Mouse (Mus musculus) heart, embryonic 14.5 days (tissue): ENCODE data around the gene Cdc42bpb. TPM values are rescaled to one million over a fixed set of nuclear protein-coding genes. Genes with fewer than 3 reads are reported as not detected.
A peak's percentile ranks its signal among the peaks of the same experiment; 100 is the strongest.

ENCODE experiments used
- ATAC-seq: fragments of 200-750 bp; cut with Nextera tagmentation; 2 replicates; pipeline ENCODE4 v1.8.0; 2017; ENCODE audit warnings: low read depth, moderate TSS enrichment; ENCODE audit not compliant: insufficient number of reproducible peaks, insufficient read depth, low FRiP score
- H3K27ac ChIP-seq, 2 experiments: fragments of 200-500 bp in 1 of 2; fragments of 300-500 bp in 1 of 2; sonication (generic) in 1 of 2; replicated peaks in 1 of 2; 2 replicates each; pipeline ENCODE4 v1.5.1; 2012 to 2014; ENCODE audit warnings: low read depth in 2 of 2, low read length in 2 of 2, control low read depth in 1 of 2, mild to moderate bottlenecking in 1 of 2, mixed read lengths in 1 of 2; ENCODE audit not compliant: control insufficient read depth in 1 of 2, insufficient read depth in 1 of 2
- H3K27me3 ChIP-seq: fragments of 300-500 bp; sonication (generic); 2 replicates; pipeline ENCODE4 v1.6.1; 2014; ENCODE audit warnings: mild to moderate bottlenecking, low read length, control low read depth; ENCODE audit not compliant: control insufficient read depth, insufficient read depth
- H3K36me3 ChIP-seq: fragments of 300-500 bp; sonication (generic); 2 replicates; pipeline ENCODE4 v1.6.1; 2014; ENCODE audit warnings: mild to moderate bottlenecking, control low read depth, low read length, mixed read lengths; ENCODE audit not compliant: control insufficient read depth, insufficient read depth
- H3K4me1 ChIP-seq, 2 experiments: fragments of 200-500 bp in 1 of 2; fragments of 300-500 bp in 1 of 2; sonication (generic) in 1 of 2; 2 replicates each; pipeline ENCODE4 v1.6.1; 2012 to 2014; ENCODE audit warnings: low read length in 2 of 2, control low read depth in 1 of 2, mixed read lengths in 1 of 2; ENCODE audit not compliant: control insufficient read depth in 2 of 2, insufficient read depth in 2 of 2
- H3K4me2 ChIP-seq: fragments of 300-500 bp; sonication (generic); 2 replicates; pipeline ENCODE4 v1.6.1; 2014; ENCODE audit warnings: mild to moderate bottlenecking, low read length
- H3K4me3 ChIP-seq, 2 experiments: fragments of 200-500 bp in 1 of 2; fragments of 300-500 bp in 1 of 2; sonication (generic) in 1 of 2; 2 replicates each; pipeline ENCODE4 v1.5.1; 2012 to 2014; ENCODE audit warnings: low read length in 2 of 2, mild to moderate bottlenecking in 2 of 2, control low read depth in 1 of 2, low read depth in 1 of 2, moderate library complexity in 1 of 2; ENCODE audit not compliant: control insufficient read depth in 1 of 2, insufficient read depth in 1 of 2
- H3K9ac ChIP-seq: fragments of 300-500 bp; sonication (generic); 2 replicates; pipeline ENCODE4 v1.6.1; 2014; ENCODE audit warnings: mild to moderate bottlenecking, low read length
- H3K9me3 ChIP-seq: fragments of 300-500 bp; sonication (generic); 2 replicates; pipeline ENCODE4 v1.6.1; 2016; ENCODE audit warnings: low read length, control low read depth; ENCODE audit not compliant: control insufficient read depth
- WGBS: fragments of 180-500 bp; shearing (Covaris S2); extraction: QIAGEN DNeasy Blood & Tissue Kit; methylation state at CpG from one replicate; pipeline ENCODE4 v1.1.7; 2014; 5-methylcytosine and 5-hydroxymethylcytosine counted together
- polyA plus RNA-seq: library from polyadenylated mRNA; unstranded; fragments of >200 nt; fragmentation: Nextera tagmentation; extraction: Ambion mirVana; gene quantifications from 2 replicates; pipeline ENCODE4 v1.2.1, GENCODE M21; 2014

The Cdc42bpb gene
- polyA plus RNA-seq, 1 experiment from 2014 or later: 28.9 TPM

- H3K27me3 ChIP-seq: no peaks in the 10 kb centered on the region
- H3K4me3 ChIP-seq: no peak overlapping the region
- ATAC-seq: no peak
- H3K4me1 ChIP-seq: peaks cover 5 to 24% of the 10 kb centered on the region in 2 experiments
- peak overlapping the region; percentile 62 for H3K4me2 ChIP-seq
- 0 out of 2 replicates have a peak, but pooled peaks cover 4% of the 10 kb centered on the region for H3K36me3 ChIP-seq
- no peak overlapping the region for H3K27ac ChIP-seq
- H3K9me3 ChIP-seq: no peaks in the 10 kb centered on the region
- 74% methylated on average over 12 of the region's 12 CpGs for WGBS
- H3K9ac ChIP-seq: peak overlapping the region; percentile 95
These were observed 1.3 kb upstream of the Cdc42bpb start for GRCm38 (mm10) chr12:111378812-111379211.

GRCm38 (mm10) chr12:111377986-111378490 is 520 bp upstream of the Cdc42bpb start:
- Histone ChIP-seq H3K9me3 (no peaks in the 10 kb centered on the region), H3K27me3 (no peaks in the 10 kb centered on the region), H3K4me3 (peak overlapping the region; percentile 94 to 98), H3K4me1 (peaks cover 5 to 30% of the 10 kb centered on the region in 2 experiments), H3K27ac (peak overlapping the region; percentile 90 to 96), H3K36me3 (0 out of 2 replicates have a peak, but pooled peaks cover 5% of the 10 kb centered on the region), H3K9ac (peak overlapping the region; percentile 95), H3K4me2 (peak overlapping the region; percentile 62)
- WGBS: under 1% methylated on average over 32 of the region's 32 CpGs
- no peak; the same call in 1 of the 2 replicates for ATAC-seq

DNA sequence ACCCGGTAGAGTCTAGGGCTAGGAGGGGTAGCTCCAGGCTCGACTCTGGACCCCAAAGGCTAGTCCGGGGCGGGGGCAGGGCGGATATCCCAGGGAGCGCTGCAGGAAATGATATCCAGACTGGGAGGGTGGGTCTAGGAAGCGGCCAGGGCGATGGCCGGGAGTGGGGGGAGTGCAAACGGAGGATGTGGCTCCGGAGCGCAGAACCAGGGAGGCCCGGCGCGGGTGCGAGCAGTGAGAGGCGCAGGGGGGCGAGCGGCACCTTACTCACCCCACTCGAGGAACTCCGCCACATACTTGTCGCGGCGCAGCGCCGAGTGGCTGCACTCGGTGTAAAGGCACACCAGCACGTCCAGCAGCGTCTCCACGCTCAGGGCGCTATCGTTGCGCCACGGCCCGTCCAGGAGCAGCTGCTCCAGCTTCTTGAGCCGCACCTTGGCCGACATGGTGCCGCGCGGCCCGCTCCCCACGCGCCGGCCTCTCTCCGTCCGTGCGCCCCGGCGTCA is 639 bp downstream of the Cdc42bpb start:
- 0 out of 2 replicates have a peak, but pooled peaks cover 5% of the 10 kb centered on the region for H3K36me3 ChIP-seq
- H3K9me3 ChIP-seq: no peaks in the 10 kb centered on the region
- H3K4me2 ChIP-seq: peak overlapping the region; percentile 71
- peak overlapping the region; percentile 94 to 98 for H3K4me3 ChIP-seq
- H3K27me3 ChIP-seq: no peaks in the 10 kb centered on the region
- H3K27ac ChIP-seq: peak overlapping the region; percentile 82 to 96
- peaks cover 5 to 32% of the 10 kb centered on the region in 2 experiments for H3K4me1 ChIP-seq
- peak overlapping the region; percentile 95 for H3K9ac ChIP-seq
- peak; percentile 49 for ATAC-seq
- under 1% methylated on average over 39 of the region's 49 CpGs for WGBS

DNA sequence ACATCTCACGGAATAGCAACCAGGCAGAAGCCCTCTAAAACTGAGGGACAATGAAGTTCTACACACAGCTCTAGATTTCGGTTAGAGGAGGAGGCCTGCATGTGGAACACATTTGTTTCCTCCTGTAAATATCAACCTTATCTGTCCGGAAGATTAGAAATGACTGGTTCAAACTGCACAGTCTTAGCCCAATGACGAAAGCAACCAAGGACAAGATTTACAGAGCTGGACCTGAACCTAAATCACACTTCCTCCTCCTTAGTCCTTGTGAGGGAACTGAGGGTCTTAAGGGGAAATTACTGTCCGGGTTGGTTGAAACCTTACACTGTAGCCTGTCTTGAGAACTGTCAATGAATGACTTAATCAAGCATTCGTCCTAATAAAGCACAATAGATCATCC is 1.5 kb downstream of the Cdc42bpb start:
- Histone ChIP-seq H3K9ac (peak overlapping the region; percentile 95), H3K4me1 (peaks cover 6 to 39% of the 10 kb centered on the region in 2 experiments), H3K4me2 (peak overlapping the region; percentile 71), H3K4me3 (peak overlapping the region; percentile 94 to 98), H3K9me3 (no peaks in the 10 kb centered on the region), H3K36me3 (0 out of 2 replicates have a peak, but pooled peaks cover 5% of the 10 kb centered on the region), H3K27me3 (no peaks in the 10 kb centered on the region), H3K27ac (peak overlapping the region; percentile 57 to 96)
- ATAC-seq: no peak
- 9% methylated on average over 6 of the region's 6 CpGs for WGBS

- 42% methylated on average over 12 of the region's 12 CpGs for WGBS
- Histone ChIP-seq H3K27ac (peak overlapping the region; percentile 57 to 96; a peak in 3 of 4 replicates), H3K4me2 (peak overlapping the region; percentile 71), H3K4me3 (peak overlapping the region; percentile 94 to 98), H3K9me3 (no peaks in the 10 kb centered on the region), H3K4me1 (peaks cover 8 to 42% of the 10 kb centered on the region in 2 experiments), H3K9ac (peak overlapping the region; percentile 95), H3K36me3 (0 out of 2 replicates have a peak, but pooled peaks cover 5% of the 10 kb centered on the region), H3K27me3 (no peaks in the 10 kb centered on the region)
- no peak for ATAC-seq
These were observed 2.0 kb downstream of the Cdc42bpb start for GRCm38 (mm10) chr12:111375559-111375958.

- no peaks in the 10 kb centered on the region for H3K9me3 ChIP-seq
- peaks cover 12 to 48% of the 10 kb centered on the region in 2 experiments for H3K4me1 ChIP-seq
- peak overlapping the region; percentile 71 for H3K4me2 ChIP-seq
- 0 out of 2 replicates have a peak, but pooled peaks cover 5% of the 10 kb centered on the region for H3K36me3 ChIP-seq
- peak overlapping the region; percentile 8 to 94; a peak in 3 of 4 replicates for H3K4me3 ChIP-seq
- H3K9ac ChIP-seq: peak overlapping the region; percentile 95
- 0 out of 4 replicates have a peak overlapping the region, but pooled peaks of 1 of the 2 experiments have one; percentile 14 for H3K27ac ChIP-seq
- ATAC-seq: no peak
- WGBS: 44% methylated on average over 10 of the region's 10 CpGs
- no peaks in the 10 kb centered on the region for H3K27me3 ChIP-seq
These were observed 2.8 kb downstream of the Cdc42bpb start for GRCm38 (mm10) chr12:111374727-111375126.

DNA sequence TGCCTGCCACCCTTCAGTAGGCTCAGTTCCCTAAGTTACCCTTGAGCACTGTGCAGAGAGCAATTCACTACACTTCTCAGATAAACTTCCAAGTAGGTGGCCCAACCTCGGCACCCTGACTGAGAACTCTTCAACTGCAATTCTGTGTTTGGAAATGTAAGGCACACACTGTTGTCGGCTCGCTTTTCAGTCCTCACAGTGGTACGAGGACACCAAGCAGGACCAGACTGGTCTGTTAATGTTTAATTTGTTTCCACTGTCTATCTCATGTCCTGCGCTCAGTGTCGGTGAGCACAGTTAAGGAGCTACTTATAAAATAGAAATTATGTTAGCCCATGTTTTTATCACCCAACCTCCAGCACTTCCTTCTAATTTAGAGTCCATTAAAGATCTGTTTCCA is 4.1 kb downstream of the Cdc42bpb start:
- H3K27me3 ChIP-seq: no peaks in the 10 kb centered on the region
- H3K4me3 ChIP-seq: no peak overlapping the region; a peak in 1 of 4 replicates
- H3K4me1 ChIP-seq: peaks cover 19 to 57% of the 10 kb centered on the region in 2 experiments
- H3K4me2 ChIP-seq: no peak overlapping the region
- H3K9ac ChIP-seq: no peak overlapping the region
- WGBS: 78% methylated on average over 6 of the region's 6 CpGs
- no peak for ATAC-seq
- H3K27ac ChIP-seq: no peak overlapping the region
- H3K9me3 ChIP-seq: no peaks in the 10 kb centered on the region
- 0 out of 2 replicates have a peak, but pooled peaks cover 5% of the 10 kb centered on the region for H3K36me3 ChIP-seq
